Mouse (Mus musculus): ENCODE data around the gene Wdr76. TPM values are rescaled to one million over a fixed set of nuclear protein-coding genes. Genes with fewer than 3 reads are reported as not detected.
"Not testable (repeated sequence)": the region's sequence is repeated elsewhere in the genome, so short reads cannot be mapped to it uniquely, and the experiment has no call there.

Gene Wdr76
- total RNA-seq (2014; rRNA removed; ENCODE audit: low replicate concordance) (7.6 and 9.5 TPM in 2 replicates), polyA plus RNA-seq (2015; fragmentation: Nextera tagmentation; extraction: Ambion mirVana) (3.4 and 4.0 TPM in 2 replicates)

- H3K27ac ChIP-seq (ENCODE audit: low read depth): peak within 1 kb of the TSS; percentile 82
- H3K9me3 ChIP-seq (replicated peaks; ENCODE audit: control insufficient read depth, low read length); H3K36me3 ChIP-seq (replicated peaks; ENCODE audit: control insufficient read depth, insufficient read depth, low read length); H3K27me3 ChIP-seq (ENCODE audit: control insufficient read depth, insufficient read depth, low read length): not testable (repeated sequence)
- peak; percentile 19; the same call in 1 of the 2 replicates for TF ChIP-seq CTCF (IDR thresholded peaks at IDR 0.05; ENCODE audit: low read depth)
- peak within 1 kb of the TSS; percentile 63 for H3K4me3 ChIP-seq (ENCODE audit: low read depth, low read length)
- H3K4me1 ChIP-seq (ENCODE audit: control insufficient read depth, insufficient read depth): peaks cover 11% of the 10 kb centered on the region
- peak within 1 kb of the TSS; percentile 76 for H3K4me2 ChIP-seq (ENCODE audit: low read depth, low read length)
- DNase-seq (ENCODE audit: low spot score) (peak; percentile 94), ATAC-seq (ENCODE audit: insufficient read depth, low read depth) (peak; percentile 91)
- 4% methylated on average over 38 of the region's 42 CpGs for WGBS
- peak within 1 kb of the TSS; percentile 73 for H3K9ac ChIP-seq (replicated peaks; ENCODE audit: low read depth, low read length)
These were observed at the start of gene Wdr76, which contains the start of gene Mfap1a for GRCm38 (mm10) chr2:121505942-121506882. TSS of gene Wdr76 (plus strand) at chr2:121506723. TSS of gene Mfap1a (minus strand) at chr2:121506665.

GRCm38 (mm10) chr2:121460071-121460470, 46.5 kb upstream of the Wdr76 start:
- no peak overlapping the region for H3K9ac ChIP-seq (replicated peaks; ENCODE audit: low read depth, low read length)
- peaks cover 6% of the 10 kb centered on the region for H3K4me1 ChIP-seq (ENCODE audit: control insufficient read depth, insufficient read depth)
- H3K27me3 ChIP-seq (ENCODE audit: control insufficient read depth, insufficient read depth, low read length): no peaks in the 10 kb centered on the region
- no peak overlapping the region for H3K4me2 ChIP-seq (ENCODE audit: low read depth, low read length)
- H3K27ac ChIP-seq (ENCODE audit: low read depth): no peak overlapping the region
- WGBS: 53% methylated on average over 2 of the region's 2 CpGs
- no peak for DNase-seq (ENCODE audit: low spot score)
- no peaks in the 10 kb centered on the region for H3K9me3 ChIP-seq (replicated peaks; ENCODE audit: control insufficient read depth, low read length)
- no peak for ATAC-seq (ENCODE audit: insufficient read depth, low read depth)
- no peak for TF ChIP-seq EP300 (IDR thresholded peaks at IDR 0.05; ENCODE audit: low read depth)
- TF ChIP-seq CTCF (IDR thresholded peaks at IDR 0.05; ENCODE audit: low read depth): no peak
- no peak overlapping the region for H3K4me3 ChIP-seq (ENCODE audit: low read depth, low read length)
- peaks cover 12% of the 10 kb centered on the region for H3K36me3 ChIP-seq (replicated peaks; ENCODE audit: control insufficient read depth, insufficient read depth, low read length)

- H3K4me3 ChIP-seq (ENCODE audit: low read depth, low read length); H3K36me3 ChIP-seq (replicated peaks; ENCODE audit: control insufficient read depth, insufficient read depth, low read length); H3K9me3 ChIP-seq (replicated peaks; ENCODE audit: control insufficient read depth, low read length); H3K27me3 ChIP-seq (ENCODE audit: control insufficient read depth, insufficient read depth, low read length); H3K4me1 ChIP-seq (ENCODE audit: control insufficient read depth, insufficient read depth); ATAC-seq (ENCODE audit: insufficient read depth, low read depth); H3K4me2 ChIP-seq (ENCODE audit: low read depth, low read length); H3K9ac ChIP-seq (replicated peaks; ENCODE audit: low read depth, low read length); H3K27ac ChIP-seq (ENCODE audit: low read depth); DNase-seq (ENCODE audit: low spot score): not testable (repeated sequence)
- 83% methylated on average over 1 of the region's 6 CpGs for WGBS
These were observed 37.5 kb upstream of the Wdr76 start for GRCm38 (mm10) chr2:121468982-121469381.

- H3K9ac ChIP-seq (replicated peaks; ENCODE audit: low read depth, low read length); H3K4me2 ChIP-seq (ENCODE audit: low read depth, low read length); H3K36me3 ChIP-seq (replicated peaks; ENCODE audit: control insufficient read depth, insufficient read depth, low read length); H3K4me1 ChIP-seq (ENCODE audit: control insufficient read depth, insufficient read depth); H3K4me3 ChIP-seq (ENCODE audit: low read depth, low read length); H3K9me3 ChIP-seq (replicated peaks; ENCODE audit: control insufficient read depth, low read length); H3K27ac ChIP-seq (ENCODE audit: low read depth); DNase-seq (ENCODE audit: low spot score); H3K27me3 ChIP-seq (ENCODE audit: control insufficient read depth, insufficient read depth, low read length); ATAC-seq (ENCODE audit: insufficient read depth, low read depth): not testable (repeated sequence)
- 95% methylated on average over 3 of the region's 3 CpGs for WGBS
These were observed 33.7 kb upstream of the Wdr76 start for GRCm38 (mm10) chr2:121472783-121473182.

- peak; percentile 92 for DNase-seq (ENCODE audit: low spot score)
- not testable (repeated sequence) for H3K9me3 ChIP-seq (replicated peaks; ENCODE audit: control insufficient read depth, low read length); H3K27me3 ChIP-seq (ENCODE audit: control insufficient read depth, insufficient read depth, low read length); H3K4me1 ChIP-seq (ENCODE audit: control insufficient read depth, insufficient read depth); H3K36me3 ChIP-seq (replicated peaks; ENCODE audit: control insufficient read depth, insufficient read depth, low read length)
- ATAC-seq (ENCODE audit: insufficient read depth, low read depth): peak; percentile 95
- peak within 1 kb of the TSS; percentile 65 for H3K4me2 ChIP-seq (ENCODE audit: low read depth, low read length)
- H3K9ac ChIP-seq (replicated peaks; ENCODE audit: low read depth, low read length): peak within 1 kb of the TSS; percentile 63
- WGBS: 5% methylated on average over 36 of the region's 41 CpGs
- H3K4me3 ChIP-seq (ENCODE audit: low read depth, low read length): peak within 1 kb of the TSS; percentile 75
- peak within 1 kb of the TSS; percentile 81 for H3K27ac ChIP-seq (ENCODE audit: low read depth)
These were observed 33.0 kb upstream of the Wdr76 start, which contains the start of gene Mfap1b for GRCm38 (mm10) chr2:121473301-121474179. TSS of gene Mfap1b (minus strand) at chr2:121474067.

All from heart, postnatal 0 days (tissue).